Mouse (Mus musculus) hindbrain, embryonic 16.5 days (tissue): ENCODE data around the gene Coro7. TPM values are rescaled to one million over a fixed set of nuclear protein-coding genes. Genes with fewer than 3 reads are reported as not detected.

Experiments used
- ATAC-seq: fragments of 200-750 bp; cut with Nextera tagmentation; 2 replicates; pipeline ENCODE4 v1.8.0; 2017; ENCODE audit warnings: moderate TSS enrichment, moderate library complexity
- H3K27ac ChIP-seq: fragments of 300-500 bp; sonication (generic); 2 replicates; pipeline ENCODE4 v1.5.1; 2014; ENCODE audit warnings: low read depth, mild to moderate bottlenecking, control low read depth, low read length, moderate library complexity
- H3K27me3 ChIP-seq: fragments of 300-500 bp; sonication (generic); replicated peaks from 2 replicates; pipeline ENCODE4 v1.6.1; 2014; ENCODE audit warnings: low read length; ENCODE audit not compliant: control insufficient read depth, insufficient read depth
- H3K36me3 ChIP-seq: fragments of 300-500 bp; sonication (generic); 2 replicates; pipeline ENCODE4 v1.6.1; 2014; ENCODE audit warnings: mild to moderate bottlenecking, low read length, moderate library complexity, mixed read lengths; ENCODE audit not compliant: control insufficient read depth, insufficient read depth
- H3K4me1 ChIP-seq: fragments of 300-500 bp; sonication (generic); 2 replicates; pipeline ENCODE4 v1.6.1; 2014; ENCODE audit warnings: low read depth, low read length; ENCODE audit not compliant: control insufficient read depth, insufficient read depth
- H3K4me2 ChIP-seq: fragments of 300-500 bp; sonication (generic); 2 replicates; pipeline ENCODE4 v1.6.1; 2014; ENCODE audit warnings: mild to moderate bottlenecking, low read length, control low read depth, moderate library complexity
- H3K4me3 ChIP-seq: fragments of 300-500 bp; sonication (generic); 2 replicates; pipeline ENCODE4 v1.5.1; 2014; ENCODE audit warnings: mild to moderate bottlenecking, low read length, control low read depth, moderate library complexity
- H3K9ac ChIP-seq: fragments of 300-500 bp; sonication (generic); 2 replicates; pipeline ENCODE4 v1.6.1; 2014; ENCODE audit warnings: low read depth, mild to moderate bottlenecking, control low read depth, low read length, moderate library complexity
- H3K9me3 ChIP-seq: fragments of 300-500 bp; sonication (generic); 2 replicates; pipeline ENCODE4 v1.6.1; 2014; ENCODE audit warnings: mild to moderate bottlenecking, low read length, moderate library complexity; ENCODE audit not compliant: control insufficient read depth
- WGBS: fragments of 180-500 bp; shearing (Covaris S2); extraction: QIAGEN DNeasy Blood & Tissue Kit; methylation state at CpG from one replicate; pipeline ENCODE4 v1.1.7; 2014; 5-methylcytosine and 5-hydroxymethylcytosine counted together
- polyA plus RNA-seq: library from polyadenylated mRNA; unstranded; fragments of >200 nt; fragmentation: Nextera tagmentation; extraction: Ambion mirVana; gene quantifications from 2 replicates; pipeline ENCODE4 v1.2.1, GENCODE M21; 2015

The Coro7 gene
- polyA plus RNA-seq, 1 experiment from 2014 or later, result 32.1 TPM

- H3K4me1 ChIP-seq, result peaks cover 38% of the 10 kb centered on the region
- no peak overlapping the region for H3K27ac ChIP-seq
- no peak for ATAC-seq
- 41% methylated on average over 13 of the region's 13 CpGs for WGBS
- no peaks in the 10 kb centered on the region for H3K27me3 ChIP-seq
- H3K9me3 ChIP-seq, result no peaks in the 10 kb centered on the region
- H3K36me3 ChIP-seq, result peaks cover 3% of the 10 kb centered on the region
- no peak overlapping the region for H3K9ac ChIP-seq
- no peak overlapping the region for H3K4me2 ChIP-seq
- H3K4me3 ChIP-seq, result no peak overlapping the region
Measured at GRCm38 (mm10) chr16:4605514-4606131, 74.0 kb downstream of the Coro7 start.

DNA sequence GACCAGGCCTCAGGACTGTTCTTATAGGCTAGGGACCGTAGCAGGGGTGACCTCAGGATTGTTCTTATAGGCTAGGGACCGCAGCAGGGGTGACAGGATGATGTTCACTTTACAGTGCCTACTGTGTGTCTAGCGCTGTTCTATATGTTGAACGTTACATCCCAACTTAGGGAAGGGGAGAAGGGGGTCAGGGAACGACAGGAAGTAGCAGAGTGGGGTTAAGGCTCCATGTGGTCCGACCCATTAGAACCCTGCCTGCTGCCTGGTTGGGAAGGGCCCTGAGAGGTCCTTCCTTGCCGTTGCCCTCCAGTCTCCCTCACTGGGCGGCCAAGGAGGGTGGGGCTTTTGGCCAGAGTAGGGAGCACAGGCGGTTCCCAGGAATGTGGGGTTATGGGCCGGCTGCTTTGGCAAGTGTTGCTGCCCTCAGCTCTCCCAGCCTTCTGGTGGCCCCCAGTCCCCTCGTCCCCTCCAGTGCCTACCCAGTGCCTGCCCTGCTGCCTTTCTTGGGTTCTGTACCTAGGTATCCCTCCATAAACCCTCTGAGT lies 75.2 kb downstream of the Coro7 start:
- no peaks in the 10 kb centered on the region for H3K9me3 ChIP-seq
- WGBS, result 65% methylated on average over 11 of the region's 11 CpGs
- no peak for ATAC-seq
- no peak overlapping the region for H3K4me3 ChIP-seq
- H3K36me3 ChIP-seq, result no peaks in the 10 kb centered on the region; the same call in 1 of the 2 replicates
- H3K4me1 ChIP-seq, result peaks cover 38% of the 10 kb centered on the region
- no peaks in the 10 kb centered on the region for H3K27me3 ChIP-seq
- H3K9ac ChIP-seq, result no peak overlapping the region
- no peak overlapping the region for H3K4me2 ChIP-seq
- H3K27ac ChIP-seq, result no peak overlapping the region

DNA sequence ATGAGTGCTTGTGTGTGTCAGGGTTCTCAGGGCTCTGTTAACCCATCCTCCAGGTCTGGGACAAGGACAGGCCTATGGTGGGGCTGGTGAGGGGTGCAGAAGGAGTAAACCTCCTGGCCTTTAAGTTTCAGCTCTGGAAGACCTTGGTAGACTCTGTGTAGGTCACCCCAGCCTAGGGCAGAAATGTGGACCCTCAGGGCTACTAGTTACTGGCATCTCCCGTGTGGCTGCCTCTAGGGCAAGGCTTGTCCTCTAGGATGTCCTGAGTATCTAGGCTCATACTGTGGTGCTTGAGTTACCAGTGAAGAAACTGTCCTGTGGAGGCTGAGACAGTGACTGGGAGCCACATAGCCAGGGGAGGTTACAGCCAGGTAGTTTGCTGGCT lies 76.1 kb downstream of the Coro7 start:
- ATAC-seq, result no peak
- Histone ChIP-seq H3K27ac (no peak overlapping the region), H3K9me3 (no peaks in the 10 kb centered on the region), H3K36me3 (no peaks in the 10 kb centered on the region), H3K4me3 (no peak overlapping the region), H3K9ac (peak overlapping the region; percentile 17; the same call in 1 of the 2 replicates), H3K4me2 (no peak overlapping the region), H3K4me1 (peaks cover 47% of the 10 kb centered on the region), H3K27me3 (no peaks in the 10 kb centered on the region)
- WGBS, result 80% methylated on average over 1 of the region's 1 CpGs

- no peak for ATAC-seq
- Histone ChIP-seq H3K36me3 (no peaks in the 10 kb centered on the region), H3K4me1 (peaks cover 52% of the 10 kb centered on the region), H3K27ac (no peak overlapping the region), H3K27me3 (no peaks in the 10 kb centered on the region), H3K9me3 (no peaks in the 10 kb centered on the region), H3K4me2 (no peak overlapping the region), H3K9ac (peak overlapping the region; percentile 17), H3K4me3 (no peak overlapping the region)
- WGBS, result 26% methylated on average over 7 of the region's 7 CpGs
Measured at GRCm38 (mm10) chr16:4602766-4603452, 76.7 kb downstream of the Coro7 start.

DNA sequence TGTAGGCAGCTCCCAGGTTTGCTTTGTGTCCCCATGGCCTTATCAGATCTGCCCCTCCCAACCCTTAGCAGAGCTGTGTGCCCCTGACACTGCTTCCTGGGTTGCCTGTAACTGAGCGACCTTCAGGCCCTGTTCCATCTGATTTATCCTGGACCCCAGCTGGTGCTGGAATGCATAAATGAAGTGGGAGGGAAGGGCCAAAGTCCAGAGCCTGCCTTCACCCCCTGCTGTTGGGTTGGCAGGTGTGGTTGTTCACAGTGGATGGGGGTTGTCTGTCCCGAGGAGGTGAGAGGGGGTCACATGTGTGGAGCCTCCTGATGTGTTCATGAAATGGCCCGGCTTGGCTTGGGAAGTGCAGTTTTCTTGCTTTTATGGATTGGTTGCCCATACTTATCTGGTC lies 77.4 kb downstream of the Coro7 start:
- Histone ChIP-seq H3K27me3 (no peaks in the 10 kb centered on the region), H3K27ac (0 out of 2 replicates have a peak overlapping the region, but pooled peaks have one; percentile 25), H3K9ac (no peak overlapping the region), H3K4me1 (peaks cover 59% of the 10 kb centered on the region), H3K36me3 (no peaks in the 10 kb centered on the region), H3K4me3 (no peak overlapping the region), H3K4me2 (no peak overlapping the region), H3K9me3 (no peaks in the 10 kb centered on the region)
- 10% methylated on average over 3 of the region's 3 CpGs for WGBS
- no peak for ATAC-seq

DNA sequence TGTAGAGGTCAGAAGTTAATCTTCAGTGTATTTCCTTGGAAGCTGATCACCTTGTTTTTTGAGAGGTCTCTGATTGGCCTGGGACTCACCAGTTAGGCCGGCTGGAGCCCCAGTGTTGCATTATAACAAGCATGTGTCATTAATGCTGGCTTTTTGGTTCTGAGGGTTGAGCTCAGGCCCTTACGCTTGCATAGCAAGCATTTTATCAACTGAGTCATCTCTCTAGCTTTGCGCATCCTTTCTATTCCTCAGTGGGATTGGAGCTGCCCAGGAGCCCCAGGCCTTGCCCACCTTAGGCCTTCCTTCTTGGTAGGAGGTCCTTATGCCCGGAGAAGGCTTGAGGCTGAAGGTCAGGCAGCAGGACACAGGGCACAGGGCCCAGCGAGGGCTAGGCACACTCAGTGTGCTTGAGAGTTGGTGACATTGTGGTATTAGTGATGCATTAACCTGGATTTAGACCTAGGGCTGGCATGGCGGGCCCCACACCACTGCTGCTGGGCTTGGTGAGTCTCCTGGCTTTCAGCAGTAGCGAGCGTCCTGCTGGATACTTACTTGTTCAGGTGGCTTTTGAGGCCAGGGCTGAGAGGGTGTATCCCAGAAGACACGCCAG lies 78.8 kb downstream of the Coro7 start:
- H3K27ac ChIP-seq, result no peak overlapping the region
- no peaks in the 10 kb centered on the region for H3K9me3 ChIP-seq
- H3K4me2 ChIP-seq, result no peak overlapping the region
- no peak for ATAC-seq
- H3K4me3 ChIP-seq, result no peak overlapping the region
- no peaks in the 10 kb centered on the region for H3K36me3 ChIP-seq
- no peak overlapping the region for H3K9ac ChIP-seq
- no peaks in the 10 kb centered on the region for H3K27me3 ChIP-seq
- WGBS, result 83% methylated on average over 9 of the region's 9 CpGs
- H3K4me1 ChIP-seq, result peaks cover 59% of the 10 kb centered on the region

- Histone ChIP-seq H3K4me1 (peaks cover 57% of the 10 kb centered on the region), H3K9ac (no peak overlapping the region), H3K9me3 (no peaks in the 10 kb centered on the region), H3K36me3 (no peaks in the 10 kb centered on the region), H3K27me3 (no peaks in the 10 kb centered on the region), H3K4me3 (no peak overlapping the region), H3K27ac (no peak overlapping the region), H3K4me2 (no peak overlapping the region)
- 85% methylated on average over 3 of the region's 3 CpGs for WGBS
- no peak for ATAC-seq
Measured at GRCm38 (mm10) chr16:4599616-4600015, 80.0 kb downstream of the Coro7 start.

DNA sequence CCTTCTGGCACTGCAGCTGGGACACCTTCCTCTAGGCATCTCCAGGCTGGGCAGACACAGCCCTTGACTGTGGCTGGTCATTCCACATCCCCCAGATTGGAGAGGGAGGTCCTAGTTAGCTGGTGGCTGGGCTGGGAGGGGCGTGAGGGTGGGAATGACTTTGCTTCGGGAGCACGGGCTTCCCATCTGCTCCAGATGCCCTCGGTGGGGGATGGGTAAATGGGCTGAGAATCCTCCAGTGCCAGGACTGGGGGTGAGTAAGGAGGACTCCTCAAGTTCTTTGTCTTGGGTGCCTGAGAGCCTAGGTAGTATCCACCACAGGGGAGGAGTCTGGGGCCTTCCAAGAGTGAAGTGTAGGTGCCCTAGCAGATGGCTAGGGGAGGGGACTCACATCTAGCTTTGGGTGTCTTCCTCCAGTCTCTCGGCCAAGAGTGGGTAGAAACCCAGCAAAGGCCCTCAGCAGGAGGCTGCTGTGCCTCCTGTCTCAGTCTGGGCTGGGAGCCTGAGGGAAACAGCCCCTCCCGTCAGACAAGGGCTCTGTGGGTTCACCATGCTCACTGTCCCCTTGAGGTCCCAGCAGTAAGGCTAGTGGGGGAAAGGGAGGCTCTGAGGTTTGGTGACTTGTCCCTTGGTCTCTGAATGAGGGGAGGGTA lies 80.6 kb downstream of the Coro7 start:
- no peaks in the 10 kb centered on the region for H3K36me3 ChIP-seq
- no peak overlapping the region for H3K4me3 ChIP-seq
- H3K4me2 ChIP-seq, result no peak overlapping the region
- no peaks in the 10 kb centered on the region for H3K27me3 ChIP-seq
- peaks cover 53% of the 10 kb centered on the region for H3K4me1 ChIP-seq
- H3K27ac ChIP-seq, result no peak overlapping the region
- ATAC-seq, result no peak
- 19% methylated on average over 6 of the region's 6 CpGs for WGBS
- no peak overlapping the region; the same call in 1 of the 2 replicates for H3K9ac ChIP-seq
- no peaks in the 10 kb centered on the region for H3K9me3 ChIP-seq

DNA sequence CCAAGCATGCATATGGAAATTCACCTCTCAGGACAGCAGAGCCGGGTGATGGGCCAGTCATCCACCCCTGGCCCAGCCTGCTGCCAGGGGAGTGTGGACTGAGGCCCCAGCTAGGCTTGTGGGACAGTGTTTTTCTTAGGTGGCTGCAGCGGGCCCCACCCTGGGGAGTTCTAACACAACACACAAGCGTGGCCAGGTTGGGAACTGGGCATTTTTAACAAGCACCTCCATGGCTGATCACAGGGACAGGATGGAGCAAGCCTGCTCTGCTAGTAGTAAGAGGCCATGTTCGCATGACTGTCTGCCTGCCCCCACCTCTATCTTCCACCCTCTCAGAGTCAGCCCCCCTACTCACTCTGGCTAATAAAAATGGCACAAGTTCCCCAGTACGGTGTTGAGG lies 81.5 kb downstream of the Coro7 start:
- Histone ChIP-seq H3K27me3 (no peaks in the 10 kb centered on the region), H3K4me2 (no peak overlapping the region), H3K9ac (no peak overlapping the region), H3K36me3 (no peaks in the 10 kb centered on the region), H3K27ac (no peak overlapping the region), H3K9me3 (no peaks in the 10 kb centered on the region), H3K4me1 (peaks cover 56% of the 10 kb centered on the region), H3K4me3 (no peak overlapping the region)
- 55% methylated on average over 5 of the region's 5 CpGs for WGBS
- ATAC-seq, result no peak
